Mouse (Mus musculus): ENCODE measurements around the gene Ddr2. TPM values are rescaled to one million over a fixed set of nuclear protein-coding genes. Genes with fewer than 3 reads are reported as not detected.

Gene Ddr2
- total and polyA plus RNA-seq, 3 experiments, result 0.04 TPM; not detected in 2

DNA sequence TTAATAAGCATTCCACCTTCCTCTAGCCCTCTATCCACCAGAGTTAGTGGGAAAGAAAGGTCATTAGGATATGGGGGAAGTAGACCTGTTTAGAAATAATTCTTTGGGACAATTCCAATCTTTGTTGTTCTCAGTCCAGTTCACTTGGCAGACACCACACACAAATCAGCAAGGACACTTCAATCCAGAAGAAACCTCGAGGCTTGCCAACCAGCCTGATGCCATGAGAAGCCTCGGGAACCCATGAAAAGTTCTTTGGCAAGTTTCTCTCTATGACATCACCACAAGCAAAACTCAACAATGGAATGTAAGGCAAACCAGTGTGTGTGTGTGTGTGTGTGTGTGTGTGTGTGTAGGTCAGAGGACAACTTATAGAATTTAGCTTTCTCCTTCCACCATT lies 186.0 kb downstream of the Ddr2 start:
- Histone ChIP-seq H3K4me1 (ENCODE audit: control insufficient read depth in 1 of 2, insufficient read depth in 2 of 2, low read length in 2 of 2) (no peaks in the 10 kb centered on the region), H3K9me3 (replicated peaks; ENCODE audit: insufficient read depth, low read length) (no peaks in the 10 kb centered on the region), H3K27ac (ENCODE audit: control insufficient read depth, low read depth, low read length) (no peak overlapping the region), H3K36me3 (ENCODE audit: control insufficient read depth in 1 of 2, insufficient read depth in 2 of 2, low read length in 2 of 2) (no peaks in the 10 kb centered on the region), H3K9ac (ENCODE audit: control insufficient read depth, low read depth, low read length, poor library complexity, severe bottlenecking) (no peak overlapping the region), H3K4me3 (ENCODE audit: control insufficient read depth in 1 of 2, insufficient read depth in 1 of 2, low read depth in 2 of 2, low read length in 2 of 2) (no peak overlapping the region), H3K79me2 (ENCODE audit: control insufficient read depth, insufficient read depth, low read length, poor library complexity) (no peaks in the 10 kb centered on the region), H3K27me3 (ENCODE audit: control insufficient read depth in 1 of 2, insufficient read depth in 2 of 2, low read length in 2 of 2) (peaks cover 0 to 1% of the 10 kb centered on the region in 2 experiments; a peak in 1 of 4 replicates)
- TF ChIP-seq MAX (IDR thresholded peaks at IDR 0.05; ENCODE audit: low read length), result no peak
- no peak for TF ChIP-seq TAL1 (IDR thresholded peaks at IDR 0.05; ENCODE audit: low read length)
- TF ChIP-seq USF1 (IDR thresholded peaks at IDR 0.05; ENCODE audit: low read depth, low read length), result no peak
- no peak for TF ChIP-seq KAT2A (conservative IDR thresholded peaks at IDR 0.05; ENCODE audit: low read depth, low read length)
- TF ChIP-seq MXI1 (IDR thresholded peaks at IDR 0.05; ENCODE audit: low read depth, low read length), result no peak
- TF ChIP-seq MAFK (IDR thresholded peaks at IDR 0.05; ENCODE audit: borderline replicate concordance, low read depth, low read length), result no peak
- no peak for TF ChIP-seq POLR2A (IDR thresholded peaks at IDR 0.05; ENCODE audit: control insufficient read depth in 1 of 2, insufficient read depth in 1 of 2, low read depth in 1 of 2, low read length in 2 of 2, poor library complexity in 1 of 2)
- TF ChIP-seq TCF12 (IDR thresholded peaks at IDR 0.05; ENCODE audit: low read depth, low read length), result no peak
- TF ChIP-seq RCOR1 (IDR thresholded peaks at IDR 0.05; ENCODE audit: low read depth, low read length), result no peak
- no peak for TF ChIP-seq SMC3 (IDR thresholded peaks at IDR 0.05; ENCODE audit: low read depth, low read length)
- TF ChIP-seq ZMIZ1 (IDR thresholded peaks at IDR 0.05; ENCODE audit: low read depth, low read length), result no peak
- no peak for TF ChIP-seq MAZ (IDR thresholded peaks at IDR 0.05; ENCODE audit: low read depth, low read length)
- no peak for TF ChIP-seq CTCF (IDR thresholded peaks at IDR 0.05 in 2 of 3, conservative IDR thresholded peaks at IDR 0.05 in 1 of 3; ENCODE audit: control insufficient read depth in 1 of 3, insufficient read depth in 1 of 3, low read depth in 2 of 3, low read length in 3 of 3, poor library complexity in 1 of 3, severe bottlenecking in 1 of 3)
- no peak for TF ChIP-seq MYB (IDR thresholded peaks at IDR 0.05; ENCODE audit: low read depth, low read length)
- no peak for DNase-seq (ENCODE audit: low read depth, low spot score)

Other genes with a start within 250 kb of the Ddr2 start
- not detected in 2 replicates for gene Ccdc190, start 182.1 kb downstream of the Ddr2 start, total RNA-seq (2012; rRNA removed)
- not detected for gene Ccdc190, start 182.1 kb downstream of the Ddr2 start, polyA plus RNA-seq (2012; ENCODE audit: insufficient read depth in 1 of 2, insufficient read length in 2 of 2, low read depth in 1 of 2, low replicate concordance in 2 of 2, missing spikeins in 1 of 2)
- gene Hsd17b7, start 141.5 kb downstream of the Ddr2 start, total RNA-seq (2012; rRNA removed), result 2.5 and 4.8 TPM in 2 replicates
- gene Hsd17b7, start 141.5 kb downstream of the Ddr2 start, polyA plus RNA-seq (2012; ENCODE audit: insufficient read depth in 1 of 2, insufficient read length in 2 of 2, low read depth in 1 of 2, low replicate concordance in 2 of 2, missing spikeins in 1 of 2), result 1 to 10 TPM in 1 of 2 experiments, not detected in 1; 5.7 TPM
- gene Uap1, start 64.2 kb upstream of the Ddr2 start, total RNA-seq (2012; rRNA removed), result 74.5 and 87.3 TPM in 2 replicates
- gene Uap1, start 64.2 kb upstream of the Ddr2 start, polyA plus RNA-seq (2012; ENCODE audit: insufficient read depth in 1 of 2, insufficient read length in 2 of 2, low read depth in 1 of 2, low replicate concordance in 2 of 2, missing spikeins in 1 of 2), result 10 to 100 TPM in 1 of 2 experiments, not detected in 1; 80.8 TPM
- gene Uhmk1, start 104.6 kb upstream of the Ddr2 start, total RNA-seq (2012; rRNA removed), result 26.8 and 28.9 TPM in 2 replicates
- gene Uhmk1, start 104.6 kb upstream of the Ddr2 start, polyA plus RNA-seq (2012; ENCODE audit: insufficient read depth in 1 of 2, insufficient read length in 2 of 2, low read depth in 1 of 2, low replicate concordance in 2 of 2, missing spikeins in 1 of 2), result 10 to 100 TPM; 19.5 to 43.9 TPM
- not detected in 2 replicates for gene Sh2d1b2, start 122.0 kb upstream of the Ddr2 start, total RNA-seq (2012; rRNA removed)
- not detected for gene Sh2d1b2, start 122.0 kb upstream of the Ddr2 start, polyA plus RNA-seq (2012; ENCODE audit: insufficient read depth in 1 of 2, insufficient read length in 2 of 2, low read depth in 1 of 2, low replicate concordance in 2 of 2, missing spikeins in 1 of 2)
- gene Sh2d1b1, start 166.6 kb upstream of the Ddr2 start, total RNA-seq (2012; rRNA removed), result not detected in 2 replicates
- not detected for gene Sh2d1b1, start 166.6 kb upstream of the Ddr2 start, polyA plus RNA-seq (2012; ENCODE audit: insufficient read depth in 1 of 2, insufficient read length in 2 of 2, low read depth in 1 of 2, low replicate concordance in 2 of 2, missing spikeins in 1 of 2)
- gene Gm7694, start 195.6 kb upstream of the Ddr2 start, total RNA-seq (2012; rRNA removed), result 0.19 and 0.20 TPM in 2 replicates
- 1 to 10 TPM in 1 of 2 experiments, not detected in 1; 1.1 TPM for gene Gm7694, start 195.6 kb upstream of the Ddr2 start, polyA plus RNA-seq (2012; ENCODE audit: insufficient read depth in 1 of 2, insufficient read length in 2 of 2, low read depth in 1 of 2, low replicate concordance in 2 of 2, missing spikeins in 1 of 2)
- not detected in 2 replicates for gene Spata46, start 198.0 kb upstream of the Ddr2 start, total RNA-seq (2012; rRNA removed)
- gene Spata46, start 198.0 kb upstream of the Ddr2 start, polyA plus RNA-seq (2012; ENCODE audit: insufficient read depth in 1 of 2, insufficient read length in 2 of 2, low read depth in 1 of 2, low replicate concordance in 2 of 2, missing spikeins in 1 of 2), result under 1 TPM in 1 of 2 experiments, not detected in 1; 0.13 TPM

All from MEL (cell line).